Mouse (Mus musculus) ovary, adult 2 months (tissue): Measurements from ENCODE around the gene Far2. TPM values are rescaled to one million over a fixed set of nuclear protein-coding genes. Genes with fewer than 3 reads are reported as not detected.

Experiments
- polyA plus RNA-seq: library from polyadenylated mRNA; depleted of rRNA; stranded (reverse); fragments of >200 nt; gene quantifications from 2 replicates; pipeline ENCODE4 v1.2.3, GENCODE M21; 2012; rRNA removed

Gene Far2
- polyA plus RNA-seq, result 0.24 and 0.37 TPM in 2 replicates

DNA sequence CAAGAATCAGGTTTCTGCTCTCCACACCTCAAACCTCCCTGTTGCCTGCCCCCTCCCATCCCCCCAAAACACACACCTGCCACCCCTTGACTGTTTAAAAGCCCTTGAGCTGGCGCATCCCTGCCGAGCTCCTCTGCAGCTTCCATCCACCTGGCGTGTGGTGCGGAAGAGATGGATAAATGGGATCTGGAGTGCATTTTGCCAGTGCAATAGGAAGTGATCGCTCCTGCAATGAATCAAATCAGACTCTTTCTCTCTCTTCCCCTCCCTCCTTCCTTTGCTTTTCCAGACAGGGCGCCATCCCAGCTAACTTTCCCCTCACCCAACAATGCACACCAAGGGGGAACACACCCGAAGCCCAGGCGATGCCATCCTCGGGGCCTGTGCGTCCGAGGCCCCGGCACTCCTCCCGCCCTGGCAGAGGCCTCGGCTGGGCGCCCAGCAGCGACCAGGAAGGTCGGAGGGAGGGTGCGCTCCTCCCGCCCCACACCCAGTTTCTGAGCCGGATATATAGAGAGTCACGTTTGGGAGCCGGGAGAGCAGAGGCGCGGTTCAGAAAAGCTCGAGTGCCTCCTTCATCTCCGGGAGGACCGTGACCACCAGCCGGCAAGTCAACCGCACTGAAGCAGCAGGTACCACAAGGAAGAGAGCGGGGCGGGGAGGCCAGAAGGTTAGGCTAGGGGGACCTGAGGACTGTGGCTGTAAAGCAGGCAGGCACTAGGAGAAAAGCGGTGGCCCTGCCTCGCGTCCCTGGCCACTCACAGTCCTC lies at the start of gene Far2:
Gene Far2 (plus strand): TSS at position 379 of the 769 bp plus-strand sequence.

DNA sequence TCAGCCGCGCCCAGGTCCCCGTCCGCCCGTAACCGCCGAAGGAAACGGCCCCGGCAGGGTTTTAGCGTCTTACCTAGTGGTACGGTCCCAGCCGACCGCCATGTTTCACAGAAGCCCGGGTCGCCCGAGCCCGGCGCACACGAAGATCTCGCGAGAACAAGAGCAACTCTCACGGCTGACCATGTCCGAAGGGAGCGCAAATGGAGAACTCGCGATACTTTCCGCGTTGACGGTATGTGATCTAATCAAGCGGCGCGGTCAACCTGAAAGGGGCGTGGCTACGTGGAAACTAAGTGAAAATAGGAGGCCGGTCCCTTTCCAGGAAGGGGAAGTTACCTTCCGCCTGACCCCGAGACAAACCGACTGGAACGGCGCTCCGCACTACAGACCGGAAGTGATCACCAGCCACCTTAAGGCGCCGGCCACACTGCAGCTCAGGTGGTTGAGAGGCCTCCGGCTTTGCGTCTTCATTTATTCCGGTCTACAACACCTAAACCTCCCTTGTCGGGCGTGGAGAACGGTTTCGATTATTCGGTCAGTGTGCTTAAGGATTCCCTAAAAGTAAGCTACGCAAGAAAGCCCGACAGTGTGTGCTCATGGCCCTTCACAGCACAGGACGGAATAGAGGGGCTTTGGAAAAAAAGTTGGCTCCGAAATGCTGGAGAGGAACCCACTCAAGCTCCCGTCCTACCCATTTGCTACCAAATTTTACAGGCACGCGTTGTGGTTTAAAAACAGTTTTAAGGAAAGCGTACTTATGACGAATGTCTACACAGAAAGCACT lies 165.0 kb downstream of the Far2 start, which contains the start of gene Ergic2:
Gene Ergic2 (minus strand): TSS at position 478 of the 784 bp plus-strand sequence.

Other genes with a start within 250 kb of the Far2 start
- gene Ergic2, start 165.1 kb downstream of the Far2 start, polyA plus RNA-seq, result 13.6 and 16.2 TPM in 2 replicates